ENCODE assay signal across 18 mouse cellular contexts in genomic region chr3:107080803-107081202, GRCm38 (mm10). TPM values are rescaled to one million over a fixed set of nuclear protein-coding genes. Genes with fewer than 3 reads are reported as not detected.
DNase-seq lines count a peak whose midpoint lies in the region; ATAC-seq and TF ChIP-seq lines count a peak whose summit lies in the region.
"Had no signal": no experiment of that assay in that cellular context is flagged by ENCODE, and none has a peak within 500 bp of the region (broad histone marks: within the 10 kb centered on the region; RNA-seq: fewer than 3 reads in every experiment).

No protein-coding gene starts in this region.

- H3K36me3 ChIP-seq in spleen, adult 2 months (ENCODE audit: control insufficient read depth, insufficient read depth, low read length) = no peaks in the 10 kb centered on the region
- H3K36me3 ChIP-seq in forebrain, embryonic 10.5 days (replicated peaks) = no peaks in the 10 kb centered on the region
- H3K36me3 ChIP-seq: hindbrain, embryonic 12.5 days; intestine, embryonic 15.5 days; kidney, embryonic 15.5 days; midbrain, embryonic 10.5 days; neural tube, embryonic 13.5 days had no signal

- H3K27me3 ChIP-seq in spleen, adult 2 months (ENCODE audit: control insufficient read depth, insufficient read depth, low read length) = no peaks in the 10 kb centered on the region
- H3K27me3 ChIP-seq in forebrain, embryonic 10.5 days (ENCODE audit: poor library complexity, severe bottlenecking) = no peaks in the 10 kb centered on the region
- H3K27me3 ChIP-seq: hindbrain, embryonic 12.5 days; intestine, embryonic 15.5 days; kidney, embryonic 15.5 days; neural tube, embryonic 13.5 days had no signal

- no peak for TF ChIP-seq POLR2A in spleen, adult 2 months (IDR thresholded peaks at IDR 0.05; ENCODE audit: low read depth, low read length)

- 42% methylated on average over 3 of the region's 3 CpGs for WGBS in spleen, adult 2 months
- 85% methylated on average over 3 of the region's 3 CpGs for WGBS in forebrain, embryonic 10.5 days

- no peak for TF ChIP-seq CTCF in spleen, adult 2 months (IDR thresholded peaks at IDR 0.05; ENCODE audit: extremely low read depth, insufficient read depth, insufficient read length, insufficient replicate concordance)

- H3K4me1 ChIP-seq in spleen, adult 2 months (ENCODE audit: control insufficient read depth, insufficient read depth, insufficient read length) = peaks cover 14% of the 10 kb centered on the region
- no peaks in the 10 kb centered on the region for H3K4me1 ChIP-seq in forebrain, embryonic 10.5 days
- H3K4me1 ChIP-seq: hindbrain, embryonic 12.5 days; intestine, embryonic 15.5 days; kidney, embryonic 15.5 days; midbrain, embryonic 10.5 days; neural tube, embryonic 13.5 days had no signal

- ATAC-seq in monocyte, adult 5-6 weeks (replicated peaks; ENCODE audit: insufficient number of reproducible peaks, low FRiP score, low TSS enrichment, poor library complexity, severe bottlenecking) = no peak
- ATAC-seq: intestine, embryonic 15.5 days had no signal

- no peak overlapping the region for H3K4me3 ChIP-seq in spleen, adult 2 months (ENCODE audit: extremely low read depth, insufficient read depth, insufficient read length)
- no peak overlapping the region for H3K4me3 ChIP-seq in forebrain, embryonic 10.5 days
- H3K4me3 ChIP-seq: hindbrain, embryonic 12.5 days; intestine, embryonic 15.5 days; kidney, embryonic 15.5 days; midbrain, embryonic 10.5 days; neural tube, embryonic 13.5 days had no signal

- DNase-seq in spleen, adult 2 months (ENCODE audit: low read depth in 1 of 2, low spot score in 2 of 2) = no peak
- no peak for DNase-seq in spleen, postnatal 10 days (ENCODE audit: low spot score in 2 of 2)
- peak; percentile 86 for DNase-seq in induced T-regulatory cell, adult 2 months (ENCODE audit: low read depth)
- peak; percentile 76 to 78 for DNase-seq in thymus, postnatal 10 days (ENCODE audit: low spot score in 2 of 2)
- DNase-seq in forebrain, embryonic 10.5 days (ENCODE audit: extremely low spot score, low spot score) = no peak
- no peak for DNase-seq in B cell, adult 2 months
- DNase-seq: adrenal gland, postnatal 25 days; gastrocnemius, postnatal 25 days; lung, adult 18-20 months; right cerebral cortex, adult 18-20 months had no signal

- peak overlapping the region; percentile 23; the same call in 1 of the 2 replicates for H3K27ac ChIP-seq in spleen, adult 2 months (ENCODE audit: insufficient read depth, low read length)
- H3K27ac ChIP-seq in forebrain, embryonic 10.5 days = no peak overlapping the region
- H3K27ac ChIP-seq: hindbrain, embryonic 12.5 days; intestine, embryonic 15.5 days; kidney, embryonic 15.5 days; midbrain, embryonic 10.5 days; neural tube, embryonic 13.5 days had no signal

- no peaks in the 10 kb centered on the region for H3K9me3 ChIP-seq in forebrain, embryonic 10.5 days
- H3K9me3 ChIP-seq: hindbrain, embryonic 12.5 days; intestine, embryonic 15.5 days; kidney, embryonic 15.5 days; midbrain, embryonic 10.5 days; neural tube, embryonic 13.5 days had no signal

RNA-seq across cellular contexts. Expression of gene Kcna2, which starts 20.1 kb away (rescaled TPM):
- 2.5 and 3.8 TPM in 2 replicates for polyA plus RNA-seq in spleen, adult 2 months (2012; rRNA removed)
- not detected in 2 replicates for polyA plus RNA-seq in forebrain, embryonic 10.5 days (2016; fragmentation: Nextera tagmentation; extraction: Ambion mirVana)
- total RNA-seq in monocyte, adult 5-6 weeks (2017) = 0.10 TPM in 1 of 3 replicates, not detected in the others
- polyA plus RNA-seq: limb, embryonic 11.5 days; testis, adult 2 months had no signal

RNA-seq across cellular contexts. Expression of gene Kcna3, which starts 44.8 kb away (rescaled TPM):
- 21.0 and 32.2 TPM in 2 replicates for polyA plus RNA-seq in spleen, adult 2 months (2012; rRNA removed)
- 3.3 and 3.5 TPM in 2 replicates for polyA plus RNA-seq in forebrain, embryonic 10.5 days (2016; fragmentation: Nextera tagmentation; extraction: Ambion mirVana)
- total RNA-seq in monocyte, adult 5-6 weeks (2017) = 5.3 to 23.6 TPM (median 8.3 TPM) in 3 replicates
- total RNA-seq: gastrocnemius, postnatal 25 days had no signal

Comparison
In these comparisons a context has a peak if more than half of its experiments do, and no peak if none do; other contexts are left out.
1. DNase-seq: peak in induced T-regulatory cell, adult 2 months (single experiment) and thymus, postnatal 10 days (2 of 2); none in spleen, adult 2 months (0 of 2), spleen, postnatal 10 days (0 of 2), forebrain, embryonic 10.5 days (single experiment) and B cell, adult 2 months (0 of 2).